Mouse (Mus musculus): ENCODE measurements around the gene Lca5.
A peak's percentile ranks its signal among the peaks of the same experiment; 100 is the strongest.

Lca5 gene

DNA sequence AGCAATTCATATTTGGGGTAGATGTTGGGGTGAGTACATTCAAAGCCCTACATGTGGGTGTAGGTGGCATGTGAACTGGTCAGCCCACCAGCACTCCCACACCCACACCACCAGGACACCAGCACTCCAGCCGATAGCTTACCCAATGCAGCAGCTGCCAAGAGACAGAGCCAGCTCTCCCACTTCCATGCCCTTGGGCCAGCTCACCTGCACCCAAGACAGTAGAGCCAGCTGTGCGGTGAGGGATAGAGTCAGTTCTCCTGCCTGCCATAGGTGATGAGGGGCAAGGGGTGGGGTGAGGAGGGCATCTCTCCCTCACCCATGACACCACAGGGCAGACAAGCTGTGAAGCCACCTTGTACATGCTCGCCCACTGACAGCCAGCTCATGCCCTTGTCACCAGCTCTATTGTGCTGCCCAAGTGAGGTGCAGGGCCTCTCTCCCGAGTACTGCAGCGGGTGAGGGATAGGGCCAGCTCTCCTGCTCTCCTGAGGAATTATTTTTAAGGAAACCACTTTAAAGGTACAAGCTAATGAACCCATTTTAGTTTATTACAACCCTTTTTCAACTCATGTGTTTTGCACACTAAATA is 54.6 kb downstream of the Lca5 start:
- DNase-seq: no peak

- no peak for DNase-seq
Measured at GRCm38 (mm10) chr9:83385301-83385700, 55.6 kb downstream of the Lca5 start.

DNA sequence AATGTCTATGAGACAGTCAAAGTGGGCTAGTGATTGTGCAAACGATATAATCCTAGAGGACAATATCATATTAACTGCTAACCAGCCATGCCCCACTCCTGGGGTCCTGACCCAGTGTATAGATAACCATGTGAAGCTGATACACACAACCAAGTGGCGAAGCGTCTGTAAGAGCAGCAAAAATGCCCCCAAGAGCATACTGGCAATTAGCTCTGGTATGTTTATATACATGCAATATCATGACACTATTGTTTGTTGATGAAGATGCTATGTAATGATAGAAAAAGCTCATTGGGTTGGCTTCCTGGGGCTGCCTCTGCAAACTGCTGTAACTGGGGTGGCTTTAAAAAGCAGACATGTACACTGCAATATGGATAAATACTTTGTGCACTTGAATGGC is 57.7 kb downstream of the Lca5 start:
- DNase-seq: no peak

DNA sequence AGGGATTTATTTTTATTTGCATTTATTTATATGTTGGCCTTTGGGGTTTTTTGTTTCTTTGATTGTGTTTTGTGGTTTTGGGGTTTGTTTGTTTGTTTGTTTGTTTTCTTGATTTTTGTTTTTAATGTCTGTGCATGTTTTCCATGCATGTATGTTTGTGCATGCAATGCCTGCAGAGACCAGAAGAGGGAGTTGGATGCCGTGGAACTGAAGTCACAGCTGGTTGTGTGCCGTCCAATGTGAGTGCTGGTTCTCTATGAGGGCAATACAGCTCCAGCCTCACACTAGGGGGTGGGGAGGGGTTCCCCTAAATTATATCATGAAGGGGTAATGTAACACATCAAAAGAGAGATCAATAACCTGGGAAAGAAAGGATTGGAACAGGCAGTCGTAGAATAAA is 58.2 kb downstream of the Lca5 start:
- DNase-seq: no peak

DNA sequence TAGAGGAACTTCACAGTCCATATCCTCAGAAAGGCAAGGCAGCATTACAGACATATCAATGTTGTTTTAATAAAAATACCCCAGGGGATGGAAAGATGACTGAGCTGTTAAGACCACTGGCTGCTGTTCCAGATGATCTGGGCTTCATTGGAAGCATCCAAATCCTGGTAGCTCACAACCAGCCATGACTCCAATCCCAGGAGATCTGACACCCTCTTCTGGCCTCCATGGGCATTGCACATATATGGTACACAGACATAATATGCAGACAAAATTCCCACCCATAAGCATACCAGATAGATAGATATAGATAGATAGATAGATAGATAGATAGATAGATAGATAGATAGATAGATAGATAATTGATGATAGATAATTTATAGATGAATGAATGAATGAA is 59.6 kb downstream of the Lca5 start:
- no peak for DNase-seq

DNA sequence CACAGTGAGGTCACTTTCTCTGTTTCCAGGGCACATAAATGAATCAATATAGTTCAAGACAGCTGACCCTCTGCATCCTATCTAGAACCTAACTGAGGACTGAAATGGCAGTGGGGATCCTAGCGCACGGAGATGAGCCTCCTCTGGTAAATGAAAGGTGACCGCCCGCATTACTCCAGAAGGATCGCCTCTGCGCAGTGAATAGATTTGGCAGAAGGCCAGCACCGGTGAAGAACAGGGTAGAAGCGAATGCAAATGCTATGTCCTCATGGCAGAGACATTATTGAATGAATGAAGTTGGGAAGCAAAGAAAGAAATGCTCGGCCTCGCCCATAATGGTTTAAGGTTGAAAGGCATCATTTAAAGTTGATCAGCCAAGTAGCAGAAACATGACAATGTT is 61.3 kb downstream of the Lca5 start:
- peak; percentile 8 to 10 for DNase-seq

GRCm38 (mm10) chr9:83377132-83377531 is 63.8 kb downstream of the Lca5 start:
- no peak for DNase-seq

DNA sequence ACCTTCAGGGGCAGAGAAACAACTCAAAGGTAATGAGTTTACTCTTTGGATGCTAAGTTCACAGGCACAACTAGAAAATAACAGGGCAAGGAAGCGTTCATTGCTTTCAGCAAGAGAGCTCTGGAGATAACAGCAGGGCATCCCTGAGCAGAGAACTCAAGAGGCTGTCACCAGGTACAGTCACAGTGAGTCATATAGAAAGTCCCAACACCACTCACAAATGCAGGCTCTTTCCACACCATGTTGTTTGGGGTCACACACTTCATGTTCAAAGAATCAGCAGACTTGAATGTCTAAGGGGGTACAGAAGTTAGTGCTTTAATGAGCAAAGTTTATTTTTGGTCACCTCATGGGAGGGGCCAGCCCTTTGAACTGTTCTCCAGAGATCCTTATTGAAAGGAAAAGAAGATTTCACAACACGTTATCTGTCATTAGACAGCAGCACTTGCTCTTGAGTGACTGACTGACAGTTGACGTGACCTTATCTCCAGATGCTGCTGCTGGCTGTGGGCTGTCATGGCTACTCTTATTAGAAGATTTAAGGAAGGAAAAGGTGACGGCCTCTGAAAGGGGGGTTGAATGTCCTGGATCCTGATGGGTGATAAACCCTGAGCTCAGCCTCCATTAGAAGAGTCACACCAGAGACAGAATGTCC is 65.3 kb downstream of the Lca5 start:
- no peak for DNase-seq

DNA sequence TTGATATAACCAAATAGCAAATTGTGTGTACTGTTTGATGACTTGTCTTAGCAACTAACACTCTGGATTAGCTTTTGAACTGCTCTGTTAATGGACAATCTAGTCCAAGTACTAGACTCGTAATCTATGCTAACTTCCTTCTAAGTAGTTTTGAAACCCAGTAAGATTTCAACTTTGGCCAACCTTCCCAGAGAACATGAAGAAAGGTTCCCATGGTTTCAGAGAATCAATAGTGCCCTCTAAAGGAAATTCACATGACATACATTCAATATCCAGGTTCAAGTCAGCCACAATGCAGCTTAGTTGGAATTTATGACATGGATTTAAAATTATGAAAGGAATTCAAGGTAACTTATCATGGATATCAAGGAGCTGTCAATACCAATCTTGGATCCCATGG is 70.0 kb downstream of the Lca5 start:
- no peak for DNase-seq

DNA sequence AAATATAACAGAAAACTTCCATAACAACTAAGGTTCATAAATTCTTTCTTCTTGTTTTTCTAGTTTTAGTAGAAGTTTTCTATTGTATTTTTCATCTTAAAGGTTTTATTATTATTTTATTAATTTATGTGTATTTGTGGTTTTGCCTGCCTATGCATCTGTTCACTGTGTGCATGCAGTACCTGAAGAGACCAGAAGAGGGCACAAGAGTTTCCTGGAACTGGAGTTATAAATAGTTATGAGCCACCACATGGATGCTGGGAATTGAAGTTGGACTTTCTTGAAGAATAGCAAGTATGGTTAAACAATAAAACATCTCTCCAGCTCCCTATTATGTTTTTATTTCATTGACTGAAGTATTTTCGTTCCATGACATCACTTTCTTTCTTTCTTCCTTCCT is 72.7 kb downstream of the Lca5 start:
- DNase-seq: peak; percentile 18 to 39

GRCm38 (mm10) chr9:83355802-83356201 is 85.1 kb downstream of the Lca5 start:
- no peak for DNase-seq

DNA sequence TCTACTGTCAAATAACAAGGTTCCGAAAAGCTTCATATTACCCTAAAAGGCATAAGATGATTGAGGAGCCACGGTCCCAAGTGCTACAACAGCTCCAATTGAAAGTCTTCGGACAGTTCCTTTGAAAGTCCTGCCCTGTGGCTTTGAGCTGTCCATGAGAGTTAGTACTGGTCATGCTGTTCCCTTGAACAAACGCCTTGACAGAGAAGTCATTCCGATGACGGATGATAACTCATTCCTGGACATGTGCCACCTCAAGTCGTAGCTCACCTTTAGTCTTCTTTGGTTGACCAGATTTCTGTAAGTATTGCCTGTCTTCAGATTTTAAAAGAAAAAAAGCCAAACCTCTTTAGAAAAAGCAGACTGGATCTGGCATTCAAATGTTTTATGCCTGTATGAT is 87.6 kb downstream of the Lca5 start:
- no peak for DNase-seq

DNA sequence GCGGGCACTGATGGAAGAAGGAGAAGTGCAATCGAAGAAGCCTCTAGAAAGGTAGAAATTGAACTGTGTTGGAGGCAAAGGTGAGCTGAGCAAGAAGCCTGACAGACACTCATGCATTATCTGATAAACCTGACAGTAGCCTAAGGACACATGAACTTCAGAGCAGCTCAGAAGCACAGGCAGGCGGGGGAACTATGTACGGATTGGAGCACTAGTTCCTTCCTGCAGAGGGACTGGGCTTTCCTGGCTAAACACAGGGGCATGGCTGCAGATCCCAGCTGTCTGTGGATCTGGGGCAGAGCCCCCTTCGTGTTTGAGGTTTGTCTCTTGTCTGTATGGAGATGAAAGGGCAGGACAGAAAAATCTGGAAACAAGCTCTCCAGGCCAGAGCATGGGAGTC is 89.8 kb downstream of the Lca5 start:
- no peak for DNase-seq

- DNase-seq: peak in 1 of 2 experiments; percentile 10
Measured at GRCm38 (mm10) chr9:83350613-83351012, 90.3 kb downstream of the Lca5 start.

GRCm38 (mm10) chr9:83349905-83350304 is 91.0 kb downstream of the Lca5 start:
- DNase-seq: no peak

DNA sequence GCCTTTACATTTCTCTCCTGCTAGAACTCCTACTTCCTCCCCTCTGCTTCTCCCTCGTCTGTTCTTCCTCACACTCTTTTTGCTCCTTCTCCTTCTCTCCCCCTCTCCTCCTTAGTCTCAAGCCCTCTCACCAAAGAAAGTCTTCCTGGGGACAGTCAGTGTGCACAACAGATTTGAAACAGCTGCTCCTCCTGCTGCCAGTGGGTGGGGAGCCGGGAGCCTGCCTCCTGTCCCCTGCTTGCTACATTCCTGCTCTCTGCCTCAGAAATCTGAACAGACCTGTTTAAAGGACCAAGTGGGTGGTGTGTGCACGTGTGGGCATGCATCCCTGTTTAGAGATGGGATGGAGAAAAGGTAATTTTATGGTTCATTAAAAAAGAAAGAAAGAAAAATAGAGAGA is 91.4 kb downstream of the Lca5 start:
- no peak for DNase-seq

- no peak for DNase-seq
Measured at GRCm38 (mm10) chr9:83347521-83347920, 93.4 kb downstream of the Lca5 start.

- DNase-seq: no peak
Measured at GRCm38 (mm10) chr9:83342491-83343370, 98.2 kb downstream of the Lca5 start.
